Mouse (Mus musculus): ENCODE results near the gene Prdm5.

DNA sequence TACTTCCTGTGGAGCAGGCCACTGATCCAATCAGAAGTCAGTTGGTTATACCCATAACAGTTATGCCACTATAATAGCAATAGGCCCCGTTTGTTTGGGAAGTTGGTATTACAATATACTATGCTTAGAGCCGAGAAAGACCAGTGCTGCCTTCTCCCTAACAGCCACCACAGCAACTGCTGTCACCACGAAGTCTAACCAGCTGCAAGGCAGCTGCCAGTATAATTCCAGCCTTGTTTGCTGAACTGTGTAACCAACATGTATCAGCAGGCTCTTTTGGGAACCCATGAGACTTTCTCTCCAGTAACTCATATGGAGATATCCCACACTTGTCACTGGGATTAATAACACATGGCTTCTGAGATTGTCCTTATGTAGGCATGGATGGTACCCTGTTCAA, 19.6 kb downstream of the Prdm5 start:
- no peak for TF ChIP-seq POLR2A (IDR thresholded peaks at IDR 0.05; ENCODE audit: low read depth, low read length)
- TF ChIP-seq CTCF (IDR thresholded peaks at IDR 0.05; ENCODE audit: extremely low read depth, insufficient read length, insufficient replicate concordance, low read depth, low read length): no peak
